Mouse (Mus musculus) liver, adult 2 months (tissue): ENCODE measurements around the gene Traf2. TPM values are rescaled to one million over a fixed set of nuclear protein-coding genes. Genes with fewer than 3 reads are reported as not detected.

Source experiments
- DNase-seq: peaks from one replicate; pipeline ENCODE4 v3.0.0-alpha.2; 2011; ENCODE audit warnings: low read depth, low spot score; ENCODE audit errors: extremely low read depth
- H3K27ac ChIP-seq: fragments of 200-500 bp; replicated peaks from 2 replicates; pipeline ENCODE4 v1.5.1; 2012; ENCODE audit warnings: low read depth, mild to moderate bottlenecking, control low read depth, inconsistent platforms, low read length; ENCODE audit not compliant: insufficient read depth
- H3K27me3 ChIP-seq: fragments of 200-500 bp; 2 replicates; pipeline ENCODE4 v1.6.1; 2012; ENCODE audit warnings: mild to moderate bottlenecking, moderate library complexity, low read length, inconsistent platforms; ENCODE audit not compliant: control insufficient read depth, insufficient read depth
- H3K36me3 ChIP-seq: fragments of 200-500 bp; 2 replicates; pipeline ENCODE4 v1.6.1; 2012; ENCODE audit warnings: low read length, inconsistent platforms; ENCODE audit not compliant: control insufficient read depth, insufficient read depth
- H3K4me1 ChIP-seq: fragments of 200-500 bp; 2 replicates; pipeline ENCODE4 v1.6.1; 2011; ENCODE audit warnings: low read length; ENCODE audit not compliant: control insufficient read depth, insufficient read depth
- H3K4me3 ChIP-seq: fragments of 200-500 bp; 2 replicates; pipeline ENCODE4 v1.5.1; 2011; ENCODE audit warnings: low read depth, mild to moderate bottlenecking, control low read depth, low read length, moderate library complexity; ENCODE audit not compliant: insufficient read depth
- H3K79me2 ChIP-seq: fragments of 200-500 bp; 2 replicates; pipeline ENCODE4 v1.6.1; 2012; ENCODE audit warnings: inconsistent platforms, mild to moderate bottlenecking, low read length, moderate library complexity; ENCODE audit not compliant: control insufficient read depth, insufficient read depth
- H3K9ac ChIP-seq: fragments of 200-500 bp; 2 replicates; pipeline ENCODE4 v1.6.1; 2012; ENCODE audit warnings: low read depth, mild to moderate bottlenecking, control low read depth, inconsistent platforms, low read length
- CTCF ChIP-seq: fragments of 200-500 bp; IDR thresholded peaks from 2 replicates; pipeline ENCODE4 v1.5.1; 2011; ENCODE audit warnings: low read depth, low read length, control low read depth
- POLR2A ChIP-seq: fragments of 200-500 bp; IDR thresholded peaks from 2 replicates; pipeline ENCODE4 v1.6.1; 2011; ENCODE audit warnings: low read length, control low read depth; ENCODE audit not compliant: insufficient read depth; ENCODE audit errors: extremely low read depth
- WGBS: fragments of 180-500 bp; shearing (Covaris S2); methylation state at CpG from one replicate; pipeline ENCODE4 v1.1.7; 2018; 5-methylcytosine and 5-hydroxymethylcytosine counted together
- polyA plus RNA-seq: library from polyadenylated mRNA; depleted of rRNA; stranded (reverse); fragments of >200 nt; gene quantifications from 2 replicates; pipeline ENCODE4 v1.2.3, GENCODE M21; 2012
- total RNA-seq: library from RNA; depleted of rRNA; stranded (reverse); fragments of >200 nt; gene quantifications from 2 replicates; pipeline ENCODE4 v1.2.3, GENCODE M21; 2014

Traf2 gene
- total and polyA plus RNA-seq, 2 experiments: 4.0 to 9.9 TPM

GRCm38 (mm10) chr2:25506964-25507363, 39.8 kb downstream of the Traf2 start:
- 38% methylated on average over 5 of the region's 5 CpGs for WGBS
- no peaks in the 10 kb centered on the region for H3K36me3 ChIP-seq
- peak; percentile 27 for DNase-seq
- H3K9ac ChIP-seq: no peak overlapping the region
- H3K79me2 ChIP-seq: no peaks in the 10 kb centered on the region
- no peaks in the 10 kb centered on the region for H3K27me3 ChIP-seq
- H3K4me1 ChIP-seq: peaks cover under 1% of the 10 kb centered on the region; the same call in 1 of the 2 replicates
- no peak overlapping the region for H3K27ac ChIP-seq
- H3K4me3 ChIP-seq: no peak overlapping the region
- TF ChIP-seq POLR2A: no peak
- TF ChIP-seq CTCF: no peak

- Histone ChIP-seq H3K9ac (no peak overlapping the region), H3K27ac (no peak overlapping the region), H3K79me2 (peaks cover 9% of the 10 kb centered on the region), H3K27me3 (no peaks in the 10 kb centered on the region), H3K36me3 (no peaks in the 10 kb centered on the region), H3K4me3 (no peak overlapping the region), H3K4me1 (peaks cover 7% of the 10 kb centered on the region)
- DNase-seq: no peak
- WGBS: 95% methylated on average over 4 of the region's 4 CpGs
- no peak for TF ChIP-seq CTCF
- TF ChIP-seq POLR2A: no peak
These were observed 40.9 kb downstream of the Traf2 start for GRCm38 (mm10) chr2:25505860-25506259.

- 91% methylated on average over 1 of the region's 1 CpGs for WGBS
These were observed 41.7 kb downstream of the Traf2 start for GRCm38 (mm10) chr2:25505000-25505399.

GRCm38 (mm10) chr2:25504538-25504937, 42.2 kb downstream of the Traf2 start:
- H3K79me2 ChIP-seq: peaks cover 10% of the 10 kb centered on the region
- no peaks in the 10 kb centered on the region for H3K27me3 ChIP-seq
- no peak overlapping the region for H3K27ac ChIP-seq
- no peak overlapping the region for H3K4me3 ChIP-seq
- H3K9ac ChIP-seq: no peak overlapping the region
- WGBS: 97% methylated on average over 19 of the region's 19 CpGs
- no peak for TF ChIP-seq POLR2A
- no peak for TF ChIP-seq CTCF
- no peak for DNase-seq
- H3K4me1 ChIP-seq: peaks cover 7% of the 10 kb centered on the region
- H3K36me3 ChIP-seq: no peaks in the 10 kb centered on the region

More at GRCm38 (mm10) chr2:25505000-25505399, 41.7 kb downstream of the Traf2 start:
- Histone ChIP-seq H3K79me2 (peaks cover 10% of the 10 kb centered on the region), H3K4me1 (peaks cover 7% of the 10 kb centered on the region), H3K4me3 (no peak overlapping the region), H3K36me3 (no peaks in the 10 kb centered on the region), H3K27me3 (no peaks in the 10 kb centered on the region), H3K9ac (no peak overlapping the region), H3K27ac (no peak overlapping the region)
- TF ChIP-seq POLR2A: no peak
- TF ChIP-seq CTCF: no peak
- DNase-seq: no peak

- no peak overlapping the region for H3K4me3 ChIP-seq
These were observed 44.0 kb downstream of the Traf2 start for GRCm38 (mm10) chr2:25502726-25503125.

GRCm38 (mm10) chr2:25501593-25502486, 44.9 kb downstream of the Traf2 start, which contains the start of gene C8g:
TSS of gene C8g (minus strand) at chr2:25501719.
- Histone ChIP-seq H3K36me3 (no peaks in the 10 kb centered on the region), H3K27me3 (no peaks in the 10 kb centered on the region), H3K9ac (peak within 1 kb of the TSS; percentile 96), H3K79me2 (peaks cover 10% of the 10 kb centered on the region), H3K4me1 (peaks cover 17% of the 10 kb centered on the region), H3K27ac (peak within 1 kb of the TSS; percentile 81), H3K4me3 (peak within 1 kb of the TSS; percentile 89)
- WGBS: 73% methylated on average over 20 of the region's 20 CpGs
- no peak for TF ChIP-seq CTCF
- no peak for TF ChIP-seq POLR2A
- DNase-seq: no peak

More at GRCm38 (mm10) chr2:25502726-25503125, 44.0 kb downstream of the Traf2 start:
- no peaks in the 10 kb centered on the region for H3K27me3 ChIP-seq
- DNase-seq: no peak
- H3K27ac ChIP-seq: no peak overlapping the region
- 86% methylated on average over 3 of the region's 3 CpGs for WGBS
- no peak overlapping the region for H3K9ac ChIP-seq
- H3K4me1 ChIP-seq: peaks cover 17% of the 10 kb centered on the region
- no peak for TF ChIP-seq CTCF
- no peak for TF ChIP-seq POLR2A
- H3K79me2 ChIP-seq: peaks cover 10% of the 10 kb centered on the region
- H3K36me3 ChIP-seq: no peaks in the 10 kb centered on the region
